Mouse (Mus musculus): ENCODE data around the gene Adgrl3. TPM values are rescaled to one million over a fixed set of nuclear protein-coding genes. Genes with fewer than 3 reads are reported as not detected.

The Adgrl3 gene
- polyA plus RNA-seq, 1 experiment, result 0.95 TPM

DNA sequence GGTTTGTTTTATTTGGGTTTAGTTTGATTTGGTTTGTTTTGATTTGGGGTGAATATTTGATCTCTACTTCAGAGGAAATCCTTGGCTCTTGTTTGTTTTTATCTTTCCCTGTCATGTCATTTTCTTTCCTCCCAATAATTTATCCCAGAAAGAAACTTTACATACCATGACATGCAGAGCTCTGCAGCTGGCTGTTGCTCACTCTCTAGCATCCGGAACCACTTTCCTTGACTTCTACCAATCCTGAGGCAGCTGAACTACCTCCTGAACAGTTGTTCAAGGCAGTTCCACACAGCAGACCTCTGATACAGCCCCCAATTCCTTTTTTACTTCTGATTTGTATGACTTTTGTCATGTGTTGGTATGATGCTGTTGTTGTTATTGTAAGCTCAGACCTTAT, 307.5 kb downstream of the Adgrl3 start:
- WGBS, result 74% methylated on average over 1 of the region's 1 CpGs
- H3K4me1 ChIP-seq (ENCODE audit: control insufficient read depth, insufficient read depth, low read length), result no peaks in the 10 kb centered on the region
- H3K36me3 ChIP-seq (ENCODE audit: control insufficient read depth, insufficient read depth, low read length), result no peaks in the 10 kb centered on the region
- DNase-seq, result no peak
- H3K27ac ChIP-seq (ENCODE audit: insufficient read depth, low read depth, low read length), result no peak overlapping the region
- no peak overlapping the region for H3K4me3 ChIP-seq (ENCODE audit: insufficient read depth, low read depth, low read length)
- H3K27me3 ChIP-seq (replicated peaks; ENCODE audit: control insufficient read depth, insufficient read depth, low read length), result no peaks in the 10 kb centered on the region
- TF ChIP-seq CTCF (conservative IDR thresholded peaks at IDR 0.05; ENCODE audit: insufficient read depth, insufficient read length, low read depth, low read length) (no peak), POLR2A (IDR thresholded peaks at IDR 0.05; ENCODE audit: low read depth, low read length) (no peak)

DNA sequence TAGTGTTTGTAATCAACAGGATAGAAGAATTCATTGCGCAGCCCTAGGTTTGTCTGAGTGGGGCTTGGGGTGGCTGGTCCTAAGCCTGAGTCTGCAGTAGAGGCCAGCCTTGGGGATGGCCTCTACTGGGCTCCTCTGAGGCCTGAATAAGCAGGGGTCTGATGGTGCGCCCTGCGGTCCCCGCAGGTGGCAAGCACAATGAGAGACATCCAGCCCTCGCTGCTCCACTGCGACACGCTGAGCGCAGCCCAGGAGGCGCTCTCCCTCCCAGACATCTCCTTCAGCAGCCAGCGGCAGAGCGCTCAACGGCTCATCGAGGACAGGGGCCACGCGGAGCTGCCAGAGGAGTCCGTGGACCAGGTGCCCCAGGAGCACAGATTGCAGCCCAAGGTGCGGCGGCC, 309.6 kb downstream of the Adgrl3 start:
- WGBS, result 31% methylated on average over 18 of the region's 18 CpGs
- no peak for TF ChIP-seq POLR2A (IDR thresholded peaks at IDR 0.05; ENCODE audit: low read depth, low read length)
- Histone ChIP-seq H3K36me3 (ENCODE audit: control insufficient read depth, insufficient read depth, low read length) (no peaks in the 10 kb centered on the region), H3K4me1 (ENCODE audit: control insufficient read depth, insufficient read depth, low read length) (no peaks in the 10 kb centered on the region), H3K4me3 (ENCODE audit: insufficient read depth, low read depth, low read length) (no peak overlapping the region), H3K27ac (ENCODE audit: insufficient read depth, low read depth, low read length) (no peak overlapping the region), H3K27me3 (replicated peaks; ENCODE audit: control insufficient read depth, insufficient read depth, low read length) (no peaks in the 10 kb centered on the region)
- no peak for DNase-seq

DNA sequence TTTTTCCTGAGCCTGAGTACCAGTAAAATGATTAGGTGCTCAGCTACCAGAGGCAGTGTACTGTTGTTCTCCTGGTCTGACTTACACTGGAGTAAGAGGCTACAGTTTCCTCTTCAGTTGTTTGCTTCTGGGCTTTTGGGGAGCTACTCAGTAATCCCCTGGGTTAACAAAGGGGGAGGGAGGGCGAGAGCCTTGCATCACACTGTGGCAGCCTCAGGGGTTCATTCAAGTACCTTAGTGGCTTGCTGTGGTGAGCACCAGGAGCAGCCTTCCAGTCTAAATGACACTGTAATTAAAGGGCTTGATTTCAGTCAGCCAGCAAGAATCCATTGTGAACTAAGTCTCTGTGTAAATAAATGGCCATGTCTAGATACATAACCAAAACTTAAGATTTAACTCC, 324.4 kb downstream of the Adgrl3 start:
- 69% methylated on average over 1 of the region's 1 CpGs for WGBS
- no peak for DNase-seq
- Histone ChIP-seq H3K27me3 (replicated peaks; ENCODE audit: control insufficient read depth, insufficient read depth, low read length) (no peaks in the 10 kb centered on the region), H3K4me1 (ENCODE audit: control insufficient read depth, insufficient read depth, low read length) (no peaks in the 10 kb centered on the region), H3K36me3 (ENCODE audit: control insufficient read depth, insufficient read depth, low read length) (no peaks in the 10 kb centered on the region), H3K27ac (ENCODE audit: insufficient read depth, low read depth, low read length) (no peak overlapping the region), H3K4me3 (ENCODE audit: insufficient read depth, low read depth, low read length) (no peak overlapping the region)
- TF ChIP-seq CTCF (conservative IDR thresholded peaks at IDR 0.05; ENCODE audit: insufficient read depth, insufficient read length, low read depth, low read length), result no peak
- no peak for TF ChIP-seq POLR2A (IDR thresholded peaks at IDR 0.05; ENCODE audit: low read depth, low read length)

DNA sequence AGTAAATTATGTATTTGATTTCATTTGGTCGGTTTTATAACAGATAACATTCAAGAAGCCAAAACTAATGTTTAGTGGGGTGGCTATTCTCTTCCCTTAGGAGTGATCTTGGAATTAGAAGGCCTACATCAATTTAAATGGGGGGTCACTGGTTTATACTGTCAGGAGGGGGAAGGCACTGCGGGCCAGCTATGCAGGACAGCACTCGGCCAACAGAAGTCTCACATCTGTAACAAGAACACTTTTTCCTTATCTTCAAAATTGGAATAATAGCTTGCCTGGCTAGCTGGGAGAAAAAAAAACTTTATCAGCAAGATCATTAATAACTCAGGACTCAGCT, 325.1 kb downstream of the Adgrl3 start:
- WGBS, result 37% methylated on average over 3 of the region's 3 CpGs
- Histone ChIP-seq H3K4me3 (ENCODE audit: insufficient read depth, low read depth, low read length) (no peak overlapping the region), H3K4me1 (ENCODE audit: control insufficient read depth, insufficient read depth, low read length) (no peaks in the 10 kb centered on the region), H3K27me3 (replicated peaks; ENCODE audit: control insufficient read depth, insufficient read depth, low read length) (no peaks in the 10 kb centered on the region), H3K27ac (ENCODE audit: insufficient read depth, low read depth, low read length) (no peak overlapping the region), H3K36me3 (ENCODE audit: control insufficient read depth, insufficient read depth, low read length) (no peaks in the 10 kb centered on the region)
- DNase-seq, result no peak
- TF ChIP-seq POLR2A (IDR thresholded peaks at IDR 0.05; ENCODE audit: low read depth, low read length) (no peak), CTCF (conservative IDR thresholded peaks at IDR 0.05; ENCODE audit: insufficient read depth, insufficient read length, low read depth, low read length) (no peak)

DNA sequence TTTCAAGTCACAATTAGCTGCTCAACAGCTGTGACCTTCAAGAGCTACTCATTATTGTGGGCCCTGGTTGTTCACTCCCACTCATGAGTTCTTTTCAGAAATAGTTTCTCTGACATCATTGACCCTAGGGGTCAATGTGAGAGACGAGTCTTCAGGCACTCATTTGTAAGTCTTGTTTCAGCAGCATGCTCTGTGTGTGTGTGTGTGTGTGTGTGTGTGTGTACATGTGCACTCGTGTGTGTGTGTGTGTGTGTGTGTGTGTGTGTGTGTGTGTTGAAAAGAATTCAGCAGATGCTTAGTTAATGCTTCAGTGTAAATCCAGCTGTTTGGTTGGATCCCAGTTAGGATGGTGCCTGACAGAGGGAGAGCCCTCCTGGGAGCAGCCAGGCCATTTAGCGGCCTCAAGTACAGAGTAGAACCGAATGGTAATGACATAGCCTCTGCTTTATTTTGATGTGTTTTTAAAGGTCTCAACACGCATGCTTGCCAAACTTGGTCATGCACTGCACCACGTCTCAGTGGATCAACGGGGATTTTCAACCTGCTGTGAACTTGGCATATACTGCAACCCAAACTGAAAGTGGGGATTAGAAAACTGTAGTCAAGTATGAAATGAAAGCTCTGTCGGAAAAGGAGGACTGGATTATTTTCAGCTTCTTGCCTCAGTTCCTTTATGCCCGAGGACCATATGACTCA, 325.6 kb downstream of the Adgrl3 start:
- 53% methylated on average over 9 of the region's 9 CpGs for WGBS
- DNase-seq, result no peak
- TF ChIP-seq CTCF (conservative IDR thresholded peaks at IDR 0.05; ENCODE audit: insufficient read depth, insufficient read length, low read depth, low read length) (no peak), POLR2A (IDR thresholded peaks at IDR 0.05; ENCODE audit: low read depth, low read length) (no peak)

DNA sequence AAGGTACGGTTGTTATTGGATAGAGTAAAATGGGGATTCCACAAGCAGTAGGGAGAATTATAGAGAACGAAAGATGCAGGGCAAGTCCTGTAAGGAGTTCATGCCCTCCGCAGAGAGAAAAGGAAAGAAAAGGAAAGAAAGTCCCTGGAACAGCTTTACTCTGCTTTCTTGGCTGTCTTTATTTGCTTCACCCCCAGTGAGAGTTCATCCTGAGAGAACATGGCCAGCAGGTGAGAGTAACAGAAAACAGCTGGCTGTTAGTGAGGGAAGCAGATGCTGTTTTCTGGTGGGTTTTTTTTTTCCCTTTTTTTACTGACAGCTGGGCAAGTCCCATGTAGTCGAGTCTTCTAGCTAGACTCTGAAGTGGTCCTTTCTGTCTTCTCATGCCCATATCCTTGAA, 327.6 kb downstream of the Adgrl3 start:
- no peak for DNase-seq
- H3K4me1 ChIP-seq (ENCODE audit: control insufficient read depth, insufficient read depth, low read length), result no peaks in the 10 kb centered on the region
- no peaks in the 10 kb centered on the region for H3K36me3 ChIP-seq (ENCODE audit: control insufficient read depth, insufficient read depth, low read length)
- H3K27me3 ChIP-seq (replicated peaks; ENCODE audit: control insufficient read depth, insufficient read depth, low read length), result no peaks in the 10 kb centered on the region
- TF ChIP-seq CTCF (conservative IDR thresholded peaks at IDR 0.05; ENCODE audit: insufficient read depth, insufficient read length, low read depth, low read length), result no peak
- H3K27ac ChIP-seq (ENCODE audit: insufficient read depth, low read depth, low read length), result no peak overlapping the region
- H3K4me3 ChIP-seq (ENCODE audit: insufficient read depth, low read depth, low read length), result no peak overlapping the region
- 74% methylated on average over 4 of the region's 4 CpGs for WGBS

More for the DNA sequence above, 325.6 kb downstream of the Adgrl3 start:
- no peak overlapping the region for H3K4me3 ChIP-seq (ENCODE audit: insufficient read depth, low read depth, low read length)
- no peaks in the 10 kb centered on the region for H3K27me3 ChIP-seq (replicated peaks; ENCODE audit: control insufficient read depth, insufficient read depth, low read length)
- H3K27ac ChIP-seq (ENCODE audit: insufficient read depth, low read depth, low read length), result no peak overlapping the region
- H3K36me3 ChIP-seq (ENCODE audit: control insufficient read depth, insufficient read depth, low read length), result no peaks in the 10 kb centered on the region
- no peaks in the 10 kb centered on the region for H3K4me1 ChIP-seq (ENCODE audit: control insufficient read depth, insufficient read depth, low read length)

DNA sequence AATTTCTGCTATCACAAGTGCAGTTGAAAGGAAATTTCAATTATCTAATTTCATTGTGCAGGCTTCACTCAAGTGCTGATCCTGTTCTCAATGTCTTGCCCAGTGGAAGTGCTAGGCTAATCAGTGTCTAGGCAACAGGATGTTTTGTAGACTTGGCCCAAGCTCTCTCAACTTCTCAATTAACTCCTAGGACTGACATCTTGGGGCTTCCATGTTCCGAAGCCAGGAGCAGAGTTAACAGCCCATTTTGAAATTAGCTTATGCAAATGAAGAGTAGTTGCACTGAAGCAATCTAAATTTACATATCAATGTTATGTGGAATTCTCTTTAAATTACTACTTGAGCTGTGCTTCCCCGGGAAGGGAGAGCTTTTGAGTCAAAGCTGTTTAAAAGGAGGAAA, 339.6 kb downstream of the Adgrl3 start:
- WGBS, result 39% methylated on average over 2 of the region's 2 CpGs
- Histone ChIP-seq H3K4me1 (ENCODE audit: control insufficient read depth, insufficient read depth, low read length) (no peaks in the 10 kb centered on the region), H3K4me3 (ENCODE audit: insufficient read depth, low read depth, low read length) (no peak overlapping the region), H3K36me3 (ENCODE audit: control insufficient read depth, insufficient read depth, low read length) (no peaks in the 10 kb centered on the region), H3K27me3 (replicated peaks; ENCODE audit: control insufficient read depth, insufficient read depth, low read length) (no peaks in the 10 kb centered on the region), H3K27ac (ENCODE audit: insufficient read depth, low read depth, low read length) (no peak overlapping the region)
- TF ChIP-seq POLR2A (IDR thresholded peaks at IDR 0.05; ENCODE audit: low read depth, low read length) (no peak), CTCF (conservative IDR thresholded peaks at IDR 0.05; ENCODE audit: insufficient read depth, insufficient read length, low read depth, low read length) (no peak)
- no peak for DNase-seq
